Mouse (Mus musculus): Measurements from ENCODE around the gene Gm13178. TPM values are rescaled to one million over a fixed set of nuclear protein-coding genes. Genes with fewer than 3 reads are reported as not detected.

The Gm13178 gene
- polyA plus RNA-seq (2015; fragmentation: Illumina TruSeq; extraction: RNeasy Lipid Tissue Mini Kit (QIAGEN cat#74804); ENCODE audit: insufficient read depth, low replicate concordance): not detected

GRCm38 (mm10) chr4:144721304-144721703 is at the start of gene Gm13178:
Gene Gm13178, minus strand, starts transcription at chr4:144721404.

GRCm38 (mm10) chr4:144686268-144686667 is 34.9 kb downstream of the Gm13178 start, which contains the start of gene Gm436:
Gene Gm436, minus strand, starts transcription at chr4:144686368.

Other genes starting within 250 kb of the Gm13178 start
- not detected for gene 9430007A20Rik, start 201.6 kb downstream of the Gm13178 start, polyA plus RNA-seq (2015; fragmentation: Illumina TruSeq; extraction: RNeasy Lipid Tissue Mini Kit (QIAGEN cat#74804); ENCODE audit: insufficient read depth, low replicate concordance)
- not detected for gene Gm13124, start 156.3 kb downstream of the Gm13178 start, polyA plus RNA-seq (2015; fragmentation: Illumina TruSeq; extraction: RNeasy Lipid Tissue Mini Kit (QIAGEN cat#74804); ENCODE audit: insufficient read depth, low replicate concordance)
- not detected for gene Aadacl4, start 107.7 kb downstream of the Gm13178 start, polyA plus RNA-seq (2015; fragmentation: Illumina TruSeq; extraction: RNeasy Lipid Tissue Mini Kit (QIAGEN cat#74804); ENCODE audit: insufficient read depth, low replicate concordance)
- not detected for gene Gm436, start 35.0 kb downstream of the Gm13178 start, polyA plus RNA-seq (2015; fragmentation: Illumina TruSeq; extraction: RNeasy Lipid Tissue Mini Kit (QIAGEN cat#74804); ENCODE audit: insufficient read depth, low replicate concordance)
- gene Gm438, start 65.2 kb upstream of the Gm13178 start, polyA plus RNA-seq (2015; fragmentation: Illumina TruSeq; extraction: RNeasy Lipid Tissue Mini Kit (QIAGEN cat#74804); ENCODE audit: insufficient read depth, low replicate concordance): not detected
- gene Dhrs3, start 171.4 kb upstream of the Gm13178 start, polyA plus RNA-seq (2015; fragmentation: Illumina TruSeq; extraction: RNeasy Lipid Tissue Mini Kit (QIAGEN cat#74804); ENCODE audit: insufficient read depth, low replicate concordance): 19.4 TPM

Measured in spleen, adult 10 weeks (tissue).